Mouse (Mus musculus): ENCODE results near the gene Hagh. TPM values are rescaled to one million over a fixed set of nuclear protein-coding genes. Genes with fewer than 3 reads are reported as not detected.

The Hagh gene
- polyA plus RNA-seq, 1 experiment from 2014 or later = 24.1 TPM

GRCm38 (mm10) chr17:24841133-24841532 is 1.2 kb downstream of the Hagh start:
- Histone ChIP-seq H3K36me3 (replicated peaks; ENCODE audit: control insufficient read depth, insufficient read depth, low read depth, low read length) (no peaks in the 10 kb centered on the region), H3K4me1 (ENCODE audit: control insufficient read depth, insufficient read depth, low read length) (no peaks in the 10 kb centered on the region), H3K9me3 (replicated peaks; ENCODE audit: control insufficient read depth, low read length) (no peaks in the 10 kb centered on the region), H3K27ac (replicated peaks; ENCODE audit: low read depth, low read length) (no peak overlapping the region), H3K9ac (replicated peaks; ENCODE audit: low read length) (no peak overlapping the region), H3K27me3 (ENCODE audit: control insufficient read depth, insufficient read depth, low read length) (no peaks in the 10 kb centered on the region), H3K4me3 (ENCODE audit: low read depth, low read length) (no peak overlapping the region), H3K4me2 (ENCODE audit: low read depth, low read length) (no peak overlapping the region)
- ATAC-seq (replicated peaks; ENCODE audit: insufficient number of reproducible peaks, low FRiP score, low TSS enrichment, low read depth) (no peak), DNase-seq (ENCODE audit: low spot score) (no peak)
- WGBS = 46% methylated on average over 4 of the region's 4 CpGs

GRCm38 (mm10) chr17:24842631-24843030 is 2.7 kb downstream of the Hagh start:
- no peak for ATAC-seq (replicated peaks; ENCODE audit: insufficient number of reproducible peaks, low FRiP score, low TSS enrichment, low read depth)
- Histone ChIP-seq H3K4me2 (ENCODE audit: low read depth, low read length) (no peak overlapping the region), H3K36me3 (replicated peaks; ENCODE audit: control insufficient read depth, insufficient read depth, low read depth, low read length) (no peaks in the 10 kb centered on the region), H3K9me3 (replicated peaks; ENCODE audit: control insufficient read depth, low read length) (no peaks in the 10 kb centered on the region), H3K4me1 (ENCODE audit: control insufficient read depth, insufficient read depth, low read length) (no peaks in the 10 kb centered on the region), H3K4me3 (ENCODE audit: low read depth, low read length) (no peak overlapping the region), H3K9ac (replicated peaks; ENCODE audit: low read length) (no peak overlapping the region), H3K27me3 (ENCODE audit: control insufficient read depth, insufficient read depth, low read length) (no peaks in the 10 kb centered on the region), H3K27ac (replicated peaks; ENCODE audit: low read depth, low read length) (no peak overlapping the region)
- 47% methylated on average over 2 of the region's 2 CpGs for WGBS
- no peak for DNase-seq (ENCODE audit: low spot score)

- no peaks in the 10 kb centered on the region for H3K27me3 ChIP-seq (ENCODE audit: control insufficient read depth, insufficient read depth, low read length)
- no peak for ATAC-seq (replicated peaks; ENCODE audit: insufficient number of reproducible peaks, low FRiP score, low TSS enrichment, low read depth)
- no peaks in the 10 kb centered on the region for H3K9me3 ChIP-seq (replicated peaks; ENCODE audit: control insufficient read depth, low read length)
- H3K36me3 ChIP-seq (replicated peaks; ENCODE audit: control insufficient read depth, insufficient read depth, low read depth, low read length) = no peaks in the 10 kb centered on the region
- H3K4me1 ChIP-seq (ENCODE audit: control insufficient read depth, insufficient read depth, low read length) = no peaks in the 10 kb centered on the region
- H3K9ac ChIP-seq (replicated peaks; ENCODE audit: low read length) = no peak overlapping the region
- H3K4me2 ChIP-seq (ENCODE audit: low read depth, low read length) = no peak overlapping the region
- no peak for DNase-seq (ENCODE audit: low spot score)
- no peak overlapping the region for H3K27ac ChIP-seq (replicated peaks; ENCODE audit: low read depth, low read length)
- WGBS = 54% methylated on average over 9 of the region's 9 CpGs
- H3K4me3 ChIP-seq (ENCODE audit: low read depth, low read length) = no peak overlapping the region
Measured at GRCm38 (mm10) chr17:24844525-24844924, 4.6 kb downstream of the Hagh start.

GRCm38 (mm10) chr17:24847386-24847785 is 7.4 kb downstream of the Hagh start:
- H3K27me3 ChIP-seq (ENCODE audit: control insufficient read depth, insufficient read depth, low read length) = no peaks in the 10 kb centered on the region; the same call in 1 of the 2 replicates
- DNase-seq (ENCODE audit: low spot score) (no peak), ATAC-seq (replicated peaks; ENCODE audit: insufficient number of reproducible peaks, low FRiP score, low TSS enrichment, low read depth) (no peak)
- WGBS = 95% methylated on average over 1 of the region's 1 CpGs
- no peak overlapping the region for H3K27ac ChIP-seq (replicated peaks; ENCODE audit: low read depth, low read length)
- no peak overlapping the region for H3K9ac ChIP-seq (replicated peaks; ENCODE audit: low read length)
- H3K4me3 ChIP-seq (ENCODE audit: low read depth, low read length) = no peak overlapping the region
- peaks cover 3% of the 10 kb centered on the region; the same call in 1 of the 2 replicates for H3K4me1 ChIP-seq (ENCODE audit: control insufficient read depth, insufficient read depth, low read length)
- no peak overlapping the region for H3K4me2 ChIP-seq (ENCODE audit: low read depth, low read length)
- H3K9me3 ChIP-seq (replicated peaks; ENCODE audit: control insufficient read depth, low read length) = no peaks in the 10 kb centered on the region
- no peaks in the 10 kb centered on the region for H3K36me3 ChIP-seq (replicated peaks; ENCODE audit: control insufficient read depth, insufficient read depth, low read depth, low read length)

GRCm38 (mm10) chr17:24848600-24849031 is 8.7 kb downstream of the Hagh start:
- ATAC-seq (replicated peaks; ENCODE audit: insufficient number of reproducible peaks, low FRiP score, low TSS enrichment, low read depth) (no peak), DNase-seq (ENCODE audit: low spot score) (no peak)
- Histone ChIP-seq H3K9me3 (replicated peaks; ENCODE audit: control insufficient read depth, low read length) (no peaks in the 10 kb centered on the region), H3K4me3 (ENCODE audit: low read depth, low read length) (no peak overlapping the region), H3K36me3 (replicated peaks; ENCODE audit: control insufficient read depth, insufficient read depth, low read depth, low read length) (no peaks in the 10 kb centered on the region), H3K27ac (replicated peaks; ENCODE audit: low read depth, low read length) (no peak overlapping the region), H3K27me3 (ENCODE audit: control insufficient read depth, insufficient read depth, low read length) (no peaks in the 10 kb centered on the region; the same call in 1 of the 2 replicates), H3K9ac (replicated peaks; ENCODE audit: low read length) (no peak overlapping the region), H3K4me1 (ENCODE audit: control insufficient read depth, insufficient read depth, low read length) (peaks cover 3% of the 10 kb centered on the region; the same call in 1 of the 2 replicates), H3K4me2 (ENCODE audit: low read depth, low read length) (no peak overlapping the region)

GRCm38 (mm10) chr17:24849733-24850064 is 9.8 kb downstream of the Hagh start:
- no peaks in the 10 kb centered on the region for H3K36me3 ChIP-seq (replicated peaks; ENCODE audit: control insufficient read depth, insufficient read depth, low read depth, low read length)
- WGBS = under 1% methylated on average over 21 of the region's 21 CpGs

GRCm38 (mm10) chr17:24850065-24850772 is 10.3 kb downstream of the Hagh start, which contains the start of gene Fahd1:
Gene Fahd1, minus strand, starts transcription at chr17:24850364.
- DNase-seq (ENCODE audit: low spot score) (peak; percentile 98), ATAC-seq (replicated peaks; ENCODE audit: insufficient number of reproducible peaks, low FRiP score, low TSS enrichment, low read depth) (peak; percentile 99)
- no peaks in the 10 kb centered on the region for H3K9me3 ChIP-seq (replicated peaks; ENCODE audit: control insufficient read depth, low read length)
- peaks cover 3% of the 10 kb centered on the region; the same call in 1 of the 2 replicates for H3K4me1 ChIP-seq (ENCODE audit: control insufficient read depth, insufficient read depth, low read length)
- H3K27ac ChIP-seq (replicated peaks; ENCODE audit: low read depth, low read length) = peak within 1 kb of the TSS; percentile 72
- under 1% methylated on average over 58 of the region's 58 CpGs for WGBS
- no peaks in the 10 kb centered on the region; the same call in 1 of the 2 replicates for H3K27me3 ChIP-seq (ENCODE audit: control insufficient read depth, insufficient read depth, low read length)
- peak within 1 kb of the TSS; percentile 80 for H3K4me3 ChIP-seq (ENCODE audit: low read depth, low read length)
- H3K9ac ChIP-seq (replicated peaks; ENCODE audit: low read length) = peak within 1 kb of the TSS; percentile 69
- H3K4me2 ChIP-seq (ENCODE audit: low read depth, low read length) = peak within 1 kb of the TSS; percentile 94
- no peaks in the 10 kb centered on the region for H3K36me3 ChIP-seq (replicated peaks; ENCODE audit: control insufficient read depth, insufficient read depth, low read depth, low read length)

More at GRCm38 (mm10) chr17:24849733-24850064, 9.8 kb downstream of the Hagh start:
- Histone ChIP-seq H3K27me3 (ENCODE audit: control insufficient read depth, insufficient read depth, low read length) (no peaks in the 10 kb centered on the region; the same call in 1 of the 2 replicates), H3K27ac (replicated peaks; ENCODE audit: low read depth, low read length) (peak overlapping the region; percentile 72), H3K9ac (replicated peaks; ENCODE audit: low read length) (peak overlapping the region; percentile 69), H3K4me3 (ENCODE audit: low read depth, low read length) (peak overlapping the region; percentile 80), H3K4me2 (ENCODE audit: low read depth, low read length) (peak overlapping the region; percentile 77), H3K4me1 (ENCODE audit: control insufficient read depth, insufficient read depth, low read length) (peaks cover 3% of the 10 kb centered on the region; the same call in 1 of the 2 replicates), H3K9me3 (replicated peaks; ENCODE audit: control insufficient read depth, low read length) (no peaks in the 10 kb centered on the region)
- DNase-seq (ENCODE audit: low spot score) (peak; percentile 65), ATAC-seq (replicated peaks; ENCODE audit: insufficient number of reproducible peaks, low FRiP score, low TSS enrichment, low read depth) (peak; percentile 51; the same call in 1 of the 2 replicates)

GRCm38 (mm10) chr17:24850773-24851127 is 10.8 kb downstream of the Hagh start:
- Histone ChIP-seq H3K4me3 (ENCODE audit: low read depth, low read length) (peak overlapping the region; percentile 80), H3K9ac (replicated peaks; ENCODE audit: low read length) (peak overlapping the region; percentile 57), H3K4me2 (ENCODE audit: low read depth, low read length) (peak overlapping the region; percentile 94), H3K27me3 (ENCODE audit: control insufficient read depth, insufficient read depth, low read length) (no peaks in the 10 kb centered on the region; the same call in 1 of the 2 replicates), H3K27ac (replicated peaks; ENCODE audit: low read depth, low read length) (no peak overlapping the region), H3K9me3 (replicated peaks; ENCODE audit: control insufficient read depth, low read length) (no peaks in the 10 kb centered on the region), H3K36me3 (replicated peaks; ENCODE audit: control insufficient read depth, insufficient read depth, low read depth, low read length) (no peaks in the 10 kb centered on the region), H3K4me1 (ENCODE audit: control insufficient read depth, insufficient read depth, low read length) (peaks cover 3% of the 10 kb centered on the region; the same call in 1 of the 2 replicates)
- ATAC-seq (replicated peaks; ENCODE audit: insufficient number of reproducible peaks, low FRiP score, low TSS enrichment, low read depth) (no peak), DNase-seq (ENCODE audit: low spot score) (peak; percentile 3)
- WGBS = 1% methylated on average over 20 of the region's 20 CpGs

Data from embryonic facial prominence, embryonic 11.5 days (tissue).